Mouse (Mus musculus) MEL (cell line): ENCODE measurements around the gene Efhd2. TPM values are rescaled to one million over a fixed set of nuclear protein-coding genes. Genes with fewer than 3 reads are reported as not detected.

Experiments
- DNase-seq: peaks from one replicate; pipeline ENCODE4 v3.0.0; 2011; ENCODE audit warnings: low read depth, low spot score
- H3K27ac ChIP-seq: 2 replicates; pipeline ENCODE4 v1.5.1; 2012; ENCODE audit warnings: low read depth, mild to moderate bottlenecking, control low read depth, low read length, moderate library complexity; ENCODE audit not compliant: control insufficient read depth
- H3K27me3 ChIP-seq, 2 experiments: fragments of 150-350 bp in 1 of 2; sonication (generic) in 1 of 2; 2 replicates each; pipeline ENCODE4 v1.6.1; 2012; ENCODE audit warnings: low read length in 2 of 2, mild to moderate bottlenecking in 2 of 2, improper control_type of control experiment in 1 of 2, moderate library complexity in 1 of 2; ENCODE audit not compliant: insufficient read depth in 2 of 2, control insufficient read depth in 1 of 2
- H3K36me3 ChIP-seq, 2 experiments: 2 replicates each; pipeline ENCODE4 v1.6.1; 2012 to 2014; ENCODE audit warnings: low read length in 2 of 2, improper control_type of control experiment in 1 of 2, inconsistent platforms in 1 of 2, mild to moderate bottlenecking in 1 of 2; ENCODE audit not compliant: insufficient read depth in 2 of 2, control insufficient read depth in 1 of 2
- H3K4me1 ChIP-seq, 2 experiments: fragments of 150-350 bp in 1 of 2; sonication (generic) in 1 of 2; 2 replicates each; pipeline ENCODE4 v1.6.1; 2012; ENCODE audit warnings: low read length in 2 of 2, improper control_type of control experiment in 1 of 2, mild to moderate bottlenecking in 1 of 2; ENCODE audit not compliant: insufficient read depth in 2 of 2, control insufficient read depth in 1 of 2
- H3K4me3 ChIP-seq, 2 experiments: fragments of 150-350 bp in 1 of 2; sonication (generic) in 1 of 2; 2 replicates each; pipeline ENCODE4 v1.5.1; 2012; ENCODE audit warnings: low read depth in 2 of 2, low read length in 2 of 2, mild to moderate bottlenecking in 2 of 2, moderate library complexity in 2 of 2, control low read depth in 1 of 2, improper control_type of control experiment in 1 of 2; ENCODE audit not compliant: control insufficient read depth in 1 of 2, insufficient read depth in 1 of 2
- H3K79me2 ChIP-seq: 2 replicates; pipeline ENCODE4 v1.6.1; 2012; ENCODE audit warnings: mild to moderate bottlenecking, low read length, moderate library complexity; ENCODE audit not compliant: control insufficient read depth, poor library complexity, insufficient read depth
- H3K9ac ChIP-seq: 2 replicates; pipeline ENCODE4 v1.6.1; 2012; ENCODE audit warnings: low read depth, mild to moderate bottlenecking, control low read depth, low read length, moderate library complexity; ENCODE audit not compliant: control insufficient read depth, poor library complexity, severe bottlenecking
- H3K9me3 ChIP-seq: fragments of 150-350 bp; sonication (generic); replicated peaks from 2 replicates; pipeline ENCODE4 v1.6.1; 2012; ENCODE audit warnings: mild to moderate bottlenecking, low read length, improper control_type of control experiment, moderate library complexity; ENCODE audit not compliant: insufficient read depth
- CHD1 ChIP-seq: IDR thresholded peaks from 2 replicates; pipeline ENCODE4 v1.6.1; 2012; ENCODE audit warnings: low read depth, mild to moderate bottlenecking, inconsistent platforms, low read length, improper control_type of control experiment
- CTCF ChIP-seq, 3 experiments: IDR thresholded peaks in 2 of 3; conservative IDR thresholded peaks in 1 of 3; 2 replicates each; pipeline ENCODE4 v1.5.1; 2011 to 2012; ENCODE audit warnings: low read length in 3 of 3, low read depth in 2 of 3, mild to moderate bottlenecking in 2 of 3, improper control_type of control experiment in 1 of 3, inconsistent platforms in 1 of 3, mixed read lengths in 1 of 3, moderate library complexity in 1 of 3; ENCODE audit not compliant: control insufficient read depth in 1 of 3, insufficient read depth in 1 of 3, poor library complexity in 1 of 3, severe bottlenecking in 1 of 3
- E2F4 ChIP-seq: IDR thresholded peaks from 2 replicates; pipeline ENCODE4 v1.6.1; 2011; ENCODE audit warnings: low read depth, low read length, improper control_type of control experiment, borderline replicate concordance
- EP300 ChIP-seq, 2 experiments: IDR thresholded peaks; 2 replicates each; pipeline ENCODE4 v1.6.1; 2011; ENCODE audit warnings: improper control_type of control experiment in 2 of 2, low read length in 2 of 2, low read depth in 1 of 2, mild to moderate bottlenecking in 1 of 2
- ETS1 ChIP-seq: IDR thresholded peaks from 2 replicates; pipeline ENCODE4 v1.6.1; 2012; ENCODE audit warnings: low read depth, mild to moderate bottlenecking, inconsistent platforms, low read length, improper control_type of control experiment, moderate library complexity
- GABPA ChIP-seq: IDR thresholded peaks from 2 replicates; pipeline ENCODE4 v1.6.1; 2012; ENCODE audit warnings: low read depth, mild to moderate bottlenecking, inconsistent platforms, low read length, improper control_type of control experiment, moderate library complexity
- HCFC1 ChIP-seq: IDR thresholded peaks from 2 replicates; pipeline ENCODE4 v1.6.1; 2012; ENCODE audit warnings: low read depth, mild to moderate bottlenecking, inconsistent platforms, low read length, improper control_type of control experiment, moderate library complexity
- JUND ChIP-seq: IDR thresholded peaks from 2 replicates; pipeline ENCODE4 v1.6.1; 2011; ENCODE audit warnings: low read depth, mild to moderate bottlenecking, improper control_type of control experiment, low read length
- MAFK ChIP-seq: IDR thresholded peaks from 2 replicates; pipeline ENCODE4 v1.6.1; 2011; ENCODE audit warnings: low read depth, mild to moderate bottlenecking, low read length, improper control_type of control experiment, borderline replicate concordance
- MAX ChIP-seq: IDR thresholded peaks from 2 replicates; pipeline ENCODE4 v1.6.1; 2011; ENCODE audit warnings: low read length, improper control_type of control experiment
- MAZ ChIP-seq: IDR thresholded peaks from 2 replicates; pipeline ENCODE4 v1.6.1; 2012; ENCODE audit warnings: low read depth, mild to moderate bottlenecking, inconsistent platforms, low read length, improper control_type of control experiment
- MEF2A ChIP-seq: IDR thresholded peaks from 2 replicates; pipeline ENCODE4 v1.6.1; 2014; ENCODE audit warnings: low read depth, mild to moderate bottlenecking, inconsistent platforms, low read length, improper control_type of control experiment; ENCODE audit not compliant: poor library complexity, insufficient replicate concordance, severe bottlenecking; ENCODE audit errors: extremely low read depth
- MXI1 ChIP-seq: IDR thresholded peaks from 2 replicates; pipeline ENCODE4 v1.6.1; 2011; ENCODE audit warnings: mild to moderate bottlenecking, low read depth, low read length, improper control_type of control experiment
- MYB ChIP-seq: IDR thresholded peaks from 2 replicates; pipeline ENCODE4 v1.6.1; 2011; ENCODE audit warnings: mild to moderate bottlenecking, low read depth, low read length, improper control_type of control experiment
- MYC ChIP-seq: IDR thresholded peaks from 2 replicates; pipeline ENCODE4 v1.6.1; 2011; ENCODE audit warnings: low read depth, mild to moderate bottlenecking, low read length, improper control_type of control experiment, moderate library complexity
- NRF1 ChIP-seq: IDR thresholded peaks from 2 replicates; pipeline ENCODE4 v1.6.1; 2014; ENCODE audit warnings: low read depth, mild to moderate bottlenecking, inconsistent platforms, low read length, improper control_type of control experiment, moderate library complexity; ENCODE audit not compliant: poor library complexity, insufficient read depth, severe bottlenecking
- POLR2AphosphoS2 ChIP-seq: IDR thresholded peaks from 2 replicates; pipeline ENCODE4 v1.6.1; 2011; ENCODE audit warnings: low read length, improper control_type of control experiment
- POLR2AphosphoS5 ChIP-seq: IDR thresholded peaks from 2 replicates; pipeline ENCODE4 v1.6.1; 2012; ENCODE audit warnings: low read depth, borderline replicate concordance, mild to moderate bottlenecking, inconsistent platforms, low read length, moderate library complexity, mixed read lengths
- RAD21 ChIP-seq: IDR thresholded peaks from 2 replicates; pipeline ENCODE4 v1.6.1; 2011; ENCODE audit warnings: mild to moderate bottlenecking, low read depth, low read length, improper control_type of control experiment
- RCOR1 ChIP-seq: IDR thresholded peaks from 2 replicates; pipeline ENCODE4 v1.6.1; 2012; ENCODE audit warnings: low read depth, mild to moderate bottlenecking, inconsistent platforms, low read length, improper control_type of control experiment
- SIN3A ChIP-seq: IDR thresholded peaks from 2 replicates; pipeline ENCODE4 v1.6.1; 2012; ENCODE audit warnings: low read length, improper control_type of control experiment, inconsistent platforms
- SMC3 ChIP-seq: IDR thresholded peaks from 2 replicates; pipeline ENCODE4 v1.6.1; 2011; ENCODE audit warnings: low read depth, low read length, improper control_type of control experiment
- TBP ChIP-seq: IDR thresholded peaks from 2 replicates; pipeline ENCODE4 v1.8.0; 2011; ENCODE audit warnings: low read depth, low read length, improper control_type of control experiment
- TCF12 ChIP-seq: IDR thresholded peaks from 2 replicates; pipeline ENCODE4 v1.6.1; 2014; ENCODE audit warnings: low read depth, mild to moderate bottlenecking, inconsistent platforms, low read length, improper control_type of control experiment, moderate library complexity
- UBTF ChIP-seq: IDR thresholded peaks from 2 replicates; pipeline ENCODE4 v1.6.1; 2012; ENCODE audit warnings: low read depth, mild to moderate bottlenecking, inconsistent platforms, low read length, improper control_type of control experiment, moderate library complexity, borderline replicate concordance; ENCODE audit not compliant: insufficient read depth
- USF1 ChIP-seq: IDR thresholded peaks from 2 replicates; pipeline ENCODE4 v1.6.1; 2014; ENCODE audit warnings: low read depth, mild to moderate bottlenecking, inconsistent platforms, low read length, improper control_type of control experiment, moderate library complexity
- USF2 ChIP-seq, 2 experiments: IDR thresholded peaks; 2 replicates each; pipeline ENCODE4 v1.6.1; 2011 to 2012; ENCODE audit warnings: improper control_type of control experiment in 2 of 2, low read length in 2 of 2, borderline replicate concordance in 1 of 2, inconsistent platforms in 1 of 2, low read depth in 1 of 2, mild to moderate bottlenecking in 1 of 2; ENCODE audit not compliant: insufficient read depth in 1 of 2
- ZKSCAN1 ChIP-seq: IDR thresholded peaks from 2 replicates; pipeline ENCODE4 v1.6.1; 2012; ENCODE audit warnings: low read depth, mild to moderate bottlenecking, inconsistent platforms, low read length, improper control_type of control experiment, moderate library complexity
- ZMIZ1 ChIP-seq: IDR thresholded peaks from 2 replicates; pipeline ENCODE4 v1.6.1; 2012; ENCODE audit warnings: low read depth, mild to moderate bottlenecking, inconsistent platforms, low read length, improper control_type of control experiment, moderate library complexity
- polyA plus RNA-seq, 2 experiments: library from polyadenylated mRNA; stranded (reverse) in 1 of 2; unstranded in 1 of 2; fragments of >175 nt in 1 of 2; fragments of >200 nt in 1 of 2; gene quantifications; 2 replicates each; pipeline versions ENCODE4 v1.2.1 to v1.2.4; 2012; ENCODE audit warnings: low replicate concordance in 2 of 2, low read depth in 1 of 2; ENCODE audit not compliant: insufficient read length in 2 of 2, insufficient read depth in 1 of 2, missing spikeins in 1 of 2
- total RNA-seq: library from RNA; depleted of rRNA; stranded (reverse); fragments of 300-350 nt; gene quantifications from 2 replicates; pipeline ENCODE4 v1.2.3, GENCODE M21; 2012

Gene Efhd2
- total and polyA plus RNA-seq, 3 experiments, result 32.4 to 79.1 TPM; not detected in 1

DNA sequence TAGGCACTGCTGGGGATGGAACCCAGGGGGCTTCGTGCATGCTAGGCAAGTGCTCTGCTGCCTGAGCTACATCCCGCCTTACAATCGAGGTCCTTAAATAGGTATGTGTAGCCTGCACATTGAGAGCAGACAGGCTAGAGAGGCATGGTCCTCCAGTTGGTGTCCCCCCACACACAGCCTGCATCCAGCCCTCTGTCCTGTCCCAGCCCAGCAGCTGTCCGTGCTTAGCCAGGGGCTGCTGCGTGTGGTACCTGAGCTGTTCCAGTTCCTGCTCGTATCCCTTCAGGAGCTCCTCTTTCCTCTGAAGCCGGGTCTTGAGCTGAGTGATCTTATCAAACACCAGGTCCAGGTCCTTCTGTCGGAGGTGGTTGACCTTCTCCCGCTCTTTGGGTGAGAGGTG is 30.0 kb upstream of the Efhd2 start:
- TF ChIP-seq MYC (no peak), UBTF (no peak), CTCF (IDR thresholded peaks at IDR 0.05 in 2 of 3, conservative IDR thresholded peaks at IDR 0.05 in 1 of 3; ENCODE audit: control insufficient read depth in 1 of 3, insufficient read depth in 1 of 3, low read depth in 2 of 3, low read length in 3 of 3, poor library complexity in 1 of 3, severe bottlenecking in 1 of 3) (no peak), HCFC1 (no peak), NRF1 (no peak), GABPA (no peak), USF2 (IDR thresholded peaks at IDR 0.05; ENCODE audit: borderline replicate concordance in 1 of 2, insufficient read depth in 1 of 2, low read depth in 1 of 2, low read length in 2 of 2) (no peak), RAD21 (no peak), TCF12 (no peak), E2F4 (no peak), MAX (no peak), SIN3A (no peak), MEF2A (no peak), EP300 (IDR thresholded peaks at IDR 0.05; ENCODE audit: low read depth in 1 of 2, low read length in 2 of 2) (no peak), JUND (no peak), POLR2AphosphoS5 (no peak), SMC3 (no peak), POLR2AphosphoS2 (no peak), MYB (no peak)
- no peak overlapping the region for H3K4me3 ChIP-seq
- H3K27me3 ChIP-seq, result no peaks in the 10 kb centered on the region
- no peak for DNase-seq
- no peak overlapping the region for H3K9ac ChIP-seq
- H3K9me3 ChIP-seq, result no peaks in the 10 kb centered on the region
- H3K36me3 ChIP-seq, result no peaks in the 10 kb centered on the region
- no peaks in the 10 kb centered on the region for H3K4me1 ChIP-seq
- H3K79me2 ChIP-seq, result no peaks in the 10 kb centered on the region
- no peak overlapping the region for H3K27ac ChIP-seq

GRCm38 (mm10) chr4:141902479-141902858 is 27.7 kb upstream of the Efhd2 start:
- no peaks in the 10 kb centered on the region for H3K27me3 ChIP-seq
- no peak for DNase-seq
- no peak overlapping the region for H3K27ac ChIP-seq
- H3K4me1 ChIP-seq, result no peaks in the 10 kb centered on the region
- TF ChIP-seq RAD21 (no peak), MAZ (no peak), NRF1 (no peak), MXI1 (no peak), JUND (no peak), TBP (no peak), CHD1 (no peak), USF1 (no peak), MAFK (no peak), ETS1 (no peak), TCF12 (no peak), RCOR1 (no peak), E2F4 (no peak), GABPA (no peak), ZMIZ1 (no peak), ZKSCAN1 (no peak)
- no peaks in the 10 kb centered on the region for H3K9me3 ChIP-seq
- H3K79me2 ChIP-seq, result no peaks in the 10 kb centered on the region
- no peaks in the 10 kb centered on the region for H3K36me3 ChIP-seq
- H3K4me3 ChIP-seq, result no peak overlapping the region
- no peak overlapping the region for H3K9ac ChIP-seq
